Mouse (Mus musculus) ES-E14 (cell line): ENCODE results near the gene Lims1.

Experiments
- CHD2 ChIP-seq: IDR thresholded peaks from 2 replicates; pipeline ENCODE4 v1.6.1; 2014; ENCODE audit warnings: mild to moderate bottlenecking, low read depth, low read length, inconsistent platforms
- HCFC1 ChIP-seq: IDR thresholded peaks from 2 replicates; pipeline ENCODE4 v1.6.1; 2012; ENCODE audit warnings: low read length, inconsistent platforms, borderline replicate concordance; ENCODE audit not compliant: insufficient read depth
- MAFK ChIP-seq: IDR thresholded peaks from 2 replicates; pipeline ENCODE4 v1.6.1; 2014; ENCODE audit warnings: mild to moderate bottlenecking, low read depth, low read length, inconsistent platforms; ENCODE audit not compliant: insufficient read depth
- ZC3H11A ChIP-seq: IDR thresholded peaks from 2 replicates; pipeline ENCODE4 v1.6.1; 2012; ENCODE audit warnings: low read depth, mild to moderate bottlenecking, inconsistent platforms, low read length, borderline replicate concordance

GRCm38 (mm10) chr10:58369707-58370093 lies 46.4 kb downstream of the Lims1 start:
- TF ChIP-seq HCFC1: no peak
- TF ChIP-seq MAFK: no peak
- TF ChIP-seq CHD2: no peak
- no peak for TF ChIP-seq ZC3H11A
